Mouse (Mus musculus) heart, postnatal 0 days (tissue): ENCODE measurements at regions not wholly inside any gene's neighbourhood (a gene's known extent, or its start where the extent isn't known, plus 50 kb on each side); places are given as distances from the start of the nearest gene placed in this dataset.

Source experiments
- ATAC-seq: fragments of 200-750 bp; cut with Nextera tagmentation; 2 replicates; pipeline ENCODE4 v1.8.0; 2017; ENCODE audit warnings: low read depth, moderate number of reproducible peaks, moderate library complexity; ENCODE audit not compliant: insufficient read depth
- DNase-seq: peaks from one replicate; pipeline ENCODE4 v3.0.0-alpha.2; 2016; ENCODE audit warnings: low spot score
- H3K27ac ChIP-seq: fragments of 300-500 bp; sonication (generic); 2 replicates; pipeline ENCODE4 v1.5.1; 2014; ENCODE audit warnings: low read depth, mild to moderate bottlenecking
- H3K27me3 ChIP-seq: fragments of 300-500 bp; sonication (generic); 2 replicates; pipeline ENCODE4 v1.6.1; 2014; ENCODE audit warnings: low read length, mixed read lengths; ENCODE audit not compliant: control insufficient read depth, insufficient read depth
- H3K36me3 ChIP-seq: fragments of 300-500 bp; sonication (generic); replicated peaks from 2 replicates; pipeline ENCODE4 v1.6.1; 2014; ENCODE audit warnings: low read length, mixed read lengths; ENCODE audit not compliant: control insufficient read depth, insufficient read depth
- H3K4me1 ChIP-seq: fragments of 300-500 bp; sonication (generic); 2 replicates; pipeline ENCODE4 v1.6.1; 2014; ENCODE audit warnings: antibody characterized with exemption; ENCODE audit not compliant: control insufficient read depth, insufficient read depth
- H3K4me2 ChIP-seq: fragments of 300-500 bp; sonication (generic); 2 replicates; pipeline ENCODE4 v1.6.1; 2014; ENCODE audit warnings: low read depth, mild to moderate bottlenecking, low read length, moderate library complexity
- H3K4me3 ChIP-seq: fragments of 300-500 bp; sonication (generic); 2 replicates; pipeline ENCODE4 v1.5.1; 2014; ENCODE audit warnings: low read depth, low read length
- H3K9ac ChIP-seq: fragments of 300-500 bp; sonication (generic); replicated peaks from 2 replicates; pipeline ENCODE4 v1.6.1; 2014; ENCODE audit warnings: low read depth, low read length, mixed read lengths
- H3K9me3 ChIP-seq: fragments of 300-500 bp; sonication (generic); replicated peaks from 2 replicates; pipeline ENCODE4 v1.6.1; 2016; ENCODE audit warnings: low read length; ENCODE audit not compliant: control insufficient read depth
- CTCF ChIP-seq: IDR thresholded peaks from 2 replicates; pipeline ENCODE4 v1.5.1; 2016; ENCODE audit warnings: antibody characterized with exemption, control low read depth, low read depth
- EP300 ChIP-seq: IDR thresholded peaks from 2 replicates; pipeline ENCODE4 v1.6.1; 2016; ENCODE audit warnings: antibody characterized with exemption, low read depth
- WGBS: fragments of 180-500 bp; shearing (Covaris S2); extraction: QIAGEN DNeasy Blood & Tissue Kit; methylation state at CpG from one replicate; pipeline ENCODE4 v1.1.7; 2014; 5-methylcytosine and 5-hydroxymethylcytosine counted together

DNA sequence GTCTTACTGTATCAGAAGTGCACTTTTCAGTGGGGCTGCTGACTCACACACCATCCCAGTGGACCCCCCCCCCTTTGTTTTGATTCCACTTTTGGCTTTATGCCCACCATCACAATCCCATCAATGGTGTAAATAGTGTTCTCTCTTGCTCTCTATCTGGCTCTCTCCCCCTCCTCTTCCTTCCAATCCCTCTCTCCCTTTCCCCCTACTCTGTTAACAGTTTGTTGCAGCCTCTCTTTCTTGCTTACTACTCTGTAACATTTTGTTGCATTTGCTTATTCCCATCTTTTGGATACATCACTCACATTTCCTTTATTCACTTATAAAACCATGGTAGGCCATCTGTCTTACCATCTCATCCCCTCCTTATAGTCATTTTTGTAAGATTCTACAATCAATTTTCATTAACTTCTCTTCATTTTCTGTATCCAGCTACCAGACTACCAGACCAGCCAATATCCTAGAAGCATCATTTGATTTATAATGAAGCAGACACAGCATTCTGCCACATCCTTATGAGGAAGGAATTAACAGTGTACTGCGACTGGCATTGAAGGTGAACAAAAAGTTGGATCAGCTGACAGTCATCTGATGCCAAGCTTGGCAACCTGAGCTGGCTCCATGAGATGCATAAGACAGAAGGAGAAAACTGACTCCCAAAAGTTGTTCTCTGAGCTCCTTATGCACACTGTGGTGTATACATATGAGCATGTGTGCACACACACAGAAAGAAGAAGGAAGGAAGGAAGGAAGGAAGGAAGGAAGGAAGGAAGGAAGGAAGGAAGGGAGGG lies 181.5 kb upstream of the Plcz1 start:
- Histone ChIP-seq H3K4me2 (no peak overlapping the region), H3K4me3 (no peak overlapping the region), H3K36me3 (no peaks in the 10 kb centered on the region), H3K27ac (no peak overlapping the region), H3K27me3 (no peaks in the 10 kb centered on the region), H3K9ac (no peak overlapping the region), H3K4me1 (no peaks in the 10 kb centered on the region), H3K9me3 (peaks cover 9% of the 10 kb centered on the region; the same call in 1 of the 2 replicates)
- ATAC-seq: no peak
- no peak for TF ChIP-seq EP300
- TF ChIP-seq CTCF: no peak
- 77% methylated on average over 1 of the region's 1 CpGs for WGBS
- no peak for DNase-seq

DNA sequence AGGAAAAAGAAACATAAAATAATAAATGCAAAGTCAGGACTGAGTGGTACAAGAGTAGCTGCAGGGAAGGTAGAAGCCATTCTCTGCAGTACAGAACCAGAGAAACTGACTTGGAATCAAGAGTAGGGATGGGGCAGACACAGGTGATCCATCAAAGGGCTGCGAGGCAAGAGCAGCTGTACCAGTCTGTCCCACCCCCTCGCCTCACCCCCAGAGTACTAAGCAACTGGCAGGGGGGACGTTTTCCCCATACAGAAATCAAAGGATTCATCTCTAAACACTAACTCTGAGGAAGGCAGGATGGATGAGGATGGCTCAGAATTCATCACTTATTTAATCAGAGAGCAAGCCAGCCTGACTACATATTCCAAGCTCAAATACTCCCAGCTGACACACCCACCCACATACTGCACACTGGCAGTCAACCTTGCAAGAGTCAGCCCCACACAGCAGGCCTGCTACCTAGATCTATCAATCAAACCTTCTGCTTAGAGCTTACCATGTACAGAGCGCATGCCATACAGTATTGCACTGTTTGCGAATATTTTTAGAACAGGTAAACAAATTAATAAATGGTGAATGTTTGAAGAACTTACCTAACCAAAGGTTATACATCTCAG lies 180.5 kb upstream of the Plcz1 start:
- no peak overlapping the region for H3K9ac ChIP-seq
- no peaks in the 10 kb centered on the region for H3K27me3 ChIP-seq
- H3K36me3 ChIP-seq: no peaks in the 10 kb centered on the region
- H3K4me2 ChIP-seq: no peak overlapping the region
- no peak overlapping the region for H3K4me3 ChIP-seq
- no peak for ATAC-seq
- WGBS: 61% methylated on average over 5 of the region's 5 CpGs
- no peak for DNase-seq
- no peak overlapping the region for H3K27ac ChIP-seq
- TF ChIP-seq EP300 (no peak), CTCF (no peak)
- no peaks in the 10 kb centered on the region for H3K4me1 ChIP-seq
- peaks cover 9% of the 10 kb centered on the region; the same call in 1 of the 2 replicates for H3K9me3 ChIP-seq

GRCm38 (mm10) chr6:140218789-140219188 lies 177.5 kb upstream of the Plcz1 start:
- Histone ChIP-seq H3K4me1 (no peaks in the 10 kb centered on the region), H3K9me3 (0 out of 2 replicates have a peak, but pooled peaks cover 5% of the 10 kb centered on the region), H3K36me3 (no peaks in the 10 kb centered on the region), H3K4me3 (no peak overlapping the region), H3K4me2 (no peak overlapping the region), H3K27me3 (no peaks in the 10 kb centered on the region), H3K27ac (no peak overlapping the region), H3K9ac (no peak overlapping the region)
- ATAC-seq (no peak), DNase-seq (no peak)
- 77% methylated on average over 10 of the region's 10 CpGs for WGBS
- TF ChIP-seq EP300: no peak
- TF ChIP-seq CTCF: no peak

DNA sequence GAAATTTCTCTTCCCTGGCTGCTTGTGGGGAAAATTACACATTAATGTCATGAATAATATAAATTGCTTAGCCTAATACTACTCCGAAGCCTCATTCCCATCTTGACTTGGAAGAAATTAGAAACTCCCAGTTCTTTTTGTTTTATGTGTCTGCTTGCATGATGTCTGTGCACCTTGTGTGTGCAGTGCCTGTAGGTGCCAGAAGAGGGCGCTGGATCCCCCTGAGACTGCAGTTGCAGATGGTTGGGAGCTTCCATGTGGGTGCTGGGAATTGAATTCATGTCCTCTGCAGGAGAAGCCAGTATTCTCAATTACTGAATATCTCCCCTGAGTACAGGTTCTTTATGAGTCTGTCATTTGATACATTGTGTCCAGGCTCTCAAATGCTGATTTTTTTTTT lies 171.1 kb upstream of the Plcz1 start:
- Histone ChIP-seq H3K4me2 (no peak overlapping the region), H3K4me1 (no peaks in the 10 kb centered on the region), H3K36me3 (no peaks in the 10 kb centered on the region), H3K4me3 (no peak overlapping the region), H3K9ac (no peak overlapping the region), H3K9me3 (no peaks in the 10 kb centered on the region), H3K27me3 (no peaks in the 10 kb centered on the region), H3K27ac (no peak overlapping the region)
- ATAC-seq (no peak), DNase-seq (no peak)
- 60% methylated on average over 2 of the region's 2 CpGs for WGBS
- TF ChIP-seq CTCF (no peak), EP300 (no peak)

DNA sequence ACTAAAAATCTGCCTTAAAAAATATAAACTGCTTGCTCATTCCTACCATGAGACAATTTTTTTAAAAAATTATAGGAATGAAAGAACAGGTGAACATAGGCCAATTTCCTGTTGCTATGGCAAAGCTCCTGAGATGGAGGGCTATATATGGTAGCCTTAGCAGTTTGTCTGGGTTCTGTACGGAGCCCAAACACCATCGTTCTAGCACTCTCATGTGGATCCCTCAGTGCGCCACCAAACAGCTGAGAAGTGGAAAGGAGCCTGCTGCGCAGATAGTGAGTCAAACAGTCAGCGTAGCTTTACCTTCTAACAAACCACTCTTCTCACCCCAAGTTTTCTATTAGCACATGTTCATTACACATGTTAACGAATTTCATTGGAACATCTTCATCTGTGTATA lies 168.9 kb upstream of the Plcz1 start:
- Histone ChIP-seq H3K4me2 (no peak overlapping the region), H3K4me1 (no peaks in the 10 kb centered on the region), H3K27me3 (no peaks in the 10 kb centered on the region), H3K9me3 (no peaks in the 10 kb centered on the region), H3K9ac (no peak overlapping the region), H3K27ac (no peak overlapping the region), H3K36me3 (no peaks in the 10 kb centered on the region), H3K4me3 (no peak overlapping the region)
- DNase-seq (no peak), ATAC-seq (no peak)
- WGBS: 86% methylated on average over 6 of the region's 6 CpGs
- TF ChIP-seq EP300 (no peak), CTCF (no peak)

- Histone ChIP-seq H3K9me3 (no peaks in the 10 kb centered on the region), H3K4me1 (no peaks in the 10 kb centered on the region), H3K4me3 (no peak overlapping the region), H3K4me2 (no peak overlapping the region), H3K36me3 (no peaks in the 10 kb centered on the region), H3K27me3 (no peaks in the 10 kb centered on the region), H3K9ac (no peak overlapping the region), H3K27ac (no peak overlapping the region)
- DNase-seq (no peak), ATAC-seq (no peak)
- 64% methylated on average over 14 of the region's 14 CpGs for WGBS
- TF ChIP-seq CTCF: no peak
- TF ChIP-seq EP300: no peak
These were observed 167.8 kb upstream of the Plcz1 start for GRCm38 (mm10) chr6:140209083-140209482.
